11 mouse cellular contexts compared by ENCODE assay signal in the genomic region with DNA sequence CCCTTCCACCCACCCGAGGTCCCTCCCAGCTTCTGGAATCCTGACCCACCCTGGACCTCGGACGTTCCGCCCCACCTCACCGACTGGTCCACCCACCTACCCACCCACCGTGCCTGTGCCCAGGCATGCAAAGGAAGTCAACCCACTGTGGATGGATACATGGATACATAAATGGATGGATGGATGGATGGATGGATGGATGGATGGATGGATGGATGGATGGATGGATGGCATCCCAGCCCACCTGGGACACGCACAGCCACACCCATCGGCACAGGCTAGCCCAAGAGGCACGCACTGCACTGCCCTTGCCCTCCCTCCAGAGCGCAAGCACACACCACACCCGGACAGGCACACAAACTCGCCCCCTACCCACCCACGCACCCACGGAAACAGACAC. TPM values are rescaled to one million over a fixed set of nuclear protein-coding genes. Genes with fewer than 3 reads are reported as not detected.
DNase-seq lines count a peak whose midpoint lies in the region; TF ChIP-seq lines count a peak whose summit lies in the region.
"Not testable (repeated sequence)": the region's sequence is repeated elsewhere in the genome, so short reads cannot be mapped to it uniquely, and the experiment has no call there.
"Had no signal": no experiment of that assay in that cellular context is flagged by ENCODE, and none has a peak within 500 bp of the region (broad histone marks: within the 10 kb centered on the region; RNA-seq: fewer than 3 reads in every experiment).

No protein-coding gene starts in this region.

- peak; percentile 57 to 59 for DNase-seq in CD8-positive naive resting alpha-beta T cell, adult 2 months (ENCODE audit: low read depth in 2 of 2, low spot score in 2 of 2)
- peak; percentile 36 for DNase-seq in cerebellum, adult 9-10 months
- peak; percentile 96 for DNase-seq in heart, adult 11 months
- peak; percentile 18 for DNase-seq in kidney, adult 18-20 months
- DNase-seq in layer of hippocampus, adult 2 months (ENCODE audit: low spot score in 2 of 2): peak; percentile 31 to 32
- peak; percentile 20 for DNase-seq in lung, postnatal 14 days
- DNase-seq in spleen, postnatal 36 days (ENCODE audit: low spot score in 2 of 2): peak; percentile 31 to 41
- peak; percentile 13 to 31 for DNase-seq in thymus, postnatal 36 days

- not testable (repeated sequence) for H3K4me3 ChIP-seq in layer of hippocampus, adult 2 months

- not testable (repeated sequence) for H3K27ac ChIP-seq in layer of hippocampus, adult 2 months

- TF ChIP-seq CTCF in layer of hippocampus, adult 2 months (conservative IDR thresholded peaks at IDR 0.05): not testable (repeated sequence)

RNA-seq across cellular contexts. Expression of a gene that starts 19.0 kb away (rescaled TPM):
- 10 to 100 TPM; 30.3 to 30.6 TPM for total RNA-seq in layer of hippocampus, adult 2 months (2021)

RNA-seq across cellular contexts. Expression of a gene that starts 22.4 kb away (rescaled TPM):
- total RNA-seq in layer of hippocampus, adult 2 months (2021): 1 to 10 TPM; 9.7 to 9.8 TPM
- total RNA-seq: heart, postnatal 4 days; megakaryocyte progenitor cell, adult 5-6 weeks; monocyte, adult 5-6 weeks had no signal

RNA-seq across cellular contexts. Expression of a gene that starts 59.9 kb away (rescaled TPM):
- 10 to 100 TPM; 23.6 to 37.6 TPM for total RNA-seq in layer of hippocampus, adult 2 months (2021)

Comparison
In these comparisons a context has a peak if more than half of its experiments do, and no peak if none do; other contexts are left out.
1. DNase-seq: peak in every context shown above with its lines; median percentile 96 in heart, adult 11 months; 58 in CD8-positive naive resting alpha-beta T cell, adult 2 months; 36 in cerebellum, adult 9-10 months; 36 in spleen, postnatal 36 days; 32 in layer of hippocampus, adult 2 months; 22 in thymus, postnatal 36 days; 20 in lung, postnatal 14 days; 18 in kidney, adult 18-20 months.